Mouse (Mus musculus) thymus, adult 2 months (tissue): ENCODE data around the gene Fhad1. TPM values are rescaled to one million over a fixed set of nuclear protein-coding genes. Genes with fewer than 3 reads are reported as not detected.

Experiments
- DNase-seq: peaks from one replicate; pipeline ENCODE4 v3.0.0; 2021
- H3K27ac ChIP-seq: fragments of 200-500 bp; 2 replicates; pipeline ENCODE4 v1.5.1; 2012; ENCODE audit warnings: low read length, control low read depth; ENCODE audit not compliant: control insufficient read depth, insufficient read depth
- H3K27me3 ChIP-seq: fragments of 200-500 bp; 2 replicates; pipeline ENCODE4 v1.6.1; 2012; ENCODE audit warnings: mild to moderate bottlenecking, low read length, moderate library complexity, mixed read lengths; ENCODE audit not compliant: control insufficient read depth, insufficient read depth
- H3K36me3 ChIP-seq: fragments of 200-500 bp; 2 replicates; pipeline ENCODE4 v1.6.1; 2012; ENCODE audit warnings: mild to moderate bottlenecking, low read length, moderate library complexity; ENCODE audit not compliant: control insufficient read depth, insufficient read depth
- H3K4me1 ChIP-seq: fragments of 200-500 bp; replicated peaks from 2 replicates; pipeline ENCODE4 v1.6.1; 2012; ENCODE audit warnings: low read length; ENCODE audit not compliant: control insufficient read depth, insufficient read depth
- H3K4me3 ChIP-seq: fragments of 200-500 bp; 2 replicates; pipeline ENCODE4 v1.5.1; 2012; ENCODE audit warnings: mild to moderate bottlenecking, low read length, control low read depth, moderate library complexity; ENCODE audit not compliant: control insufficient read depth, insufficient read depth
- CTCF ChIP-seq: fragments of 200-500 bp; IDR thresholded peaks from 2 replicates; pipeline ENCODE4 v1.5.1; 2012; ENCODE audit warnings: mild to moderate bottlenecking, control low read depth, low read length, moderate library complexity, borderline replicate concordance; ENCODE audit not compliant: control insufficient read depth, poor library complexity, insufficient read depth; ENCODE audit errors: extremely low read depth
- POLR2A ChIP-seq: fragments of 200-500 bp; IDR thresholded peaks from 2 replicates; pipeline ENCODE4 v1.6.1; 2012; ENCODE audit warnings: mild to moderate bottlenecking, low read length, control low read depth, moderate library complexity; ENCODE audit not compliant: control insufficient read depth, poor library complexity, insufficient read depth; ENCODE audit errors: extremely low read depth
- WGBS: fragments of 180-500 bp; shearing (Covaris S2); methylation state at CpG from one replicate; pipeline ENCODE4 v1.1.7; 2018; 5-methylcytosine and 5-hydroxymethylcytosine counted together
- polyA plus RNA-seq: library from polyadenylated mRNA; depleted of rRNA; stranded (reverse); fragments of >200 nt; gene quantifications from 2 replicates; pipeline ENCODE4 v1.2.3, GENCODE M21; 2012

Gene Fhad1
- polyA plus RNA-seq, 1 experiment: 1.1 TPM

- Histone ChIP-seq H3K4me1 (no peaks in the 10 kb centered on the region), H3K27me3 (no peaks in the 10 kb centered on the region), H3K27ac (no peak overlapping the region), H3K4me3 (no peak overlapping the region), H3K36me3 (no peaks in the 10 kb centered on the region)
- no peak for DNase-seq
- WGBS: 96% methylated on average over 5 of the region's 5 CpGs
- TF ChIP-seq CTCF: no peak
- no peak for TF ChIP-seq POLR2A
These were observed 58.0 kb downstream of the Fhad1 start for GRCm38 (mm10) chr4:141956931-141957330.

- H3K27me3 ChIP-seq: no peaks in the 10 kb centered on the region
- H3K27ac ChIP-seq: no peak overlapping the region
- H3K4me3 ChIP-seq: no peak overlapping the region
- 90% methylated on average over 16 of the region's 16 CpGs for WGBS
- DNase-seq: no peak
- H3K4me1 ChIP-seq: no peaks in the 10 kb centered on the region
- TF ChIP-seq POLR2A (no peak), CTCF (no peak)
- H3K36me3 ChIP-seq: no peaks in the 10 kb centered on the region
These were observed 59.8 kb downstream of the Fhad1 start for GRCm38 (mm10) chr4:141954770-141955720.

- no peak overlapping the region for H3K27ac ChIP-seq
- H3K4me3 ChIP-seq: no peak overlapping the region
- no peaks in the 10 kb centered on the region for H3K27me3 ChIP-seq
- no peaks in the 10 kb centered on the region for H3K4me1 ChIP-seq
- no peak for DNase-seq
- 69% methylated on average over 6 of the region's 6 CpGs for WGBS
- no peaks in the 10 kb centered on the region for H3K36me3 ChIP-seq
- TF ChIP-seq POLR2A (no peak), CTCF (no peak)
These were observed 61.0 kb downstream of the Fhad1 start for GRCm38 (mm10) chr4:141953859-141954258.

GRCm38 (mm10) chr4:141953291-141953690 is 61.6 kb downstream of the Fhad1 start:
- WGBS: 85% methylated on average over 9 of the region's 9 CpGs
- Histone ChIP-seq H3K27ac (peak overlapping the region; percentile 17; the same call in 1 of the 2 replicates), H3K36me3 (no peaks in the 10 kb centered on the region), H3K4me3 (no peak overlapping the region), H3K27me3 (no peaks in the 10 kb centered on the region), H3K4me1 (no peaks in the 10 kb centered on the region)
- TF ChIP-seq POLR2A (no peak), CTCF (no peak)
- no peak for DNase-seq

- TF ChIP-seq CTCF: no peak
- no peak for TF ChIP-seq POLR2A
- Histone ChIP-seq H3K4me3 (no peak overlapping the region), H3K27me3 (no peaks in the 10 kb centered on the region), H3K36me3 (no peaks in the 10 kb centered on the region), H3K27ac (no peak overlapping the region), H3K4me1 (no peaks in the 10 kb centered on the region)
- DNase-seq: no peak
- 28% methylated on average over 5 of the region's 5 CpGs for WGBS
These were observed 62.1 kb downstream of the Fhad1 start for GRCm38 (mm10) chr4:141952824-141953223.

GRCm38 (mm10) chr4:141952114-141952513 is 62.8 kb downstream of the Fhad1 start:
- TF ChIP-seq POLR2A (no peak), CTCF (no peak)
- H3K27me3 ChIP-seq: no peaks in the 10 kb centered on the region
- peak overlapping the region; percentile 37; the same call in 1 of the 2 replicates for H3K27ac ChIP-seq
- no peak overlapping the region for H3K4me3 ChIP-seq
- no peaks in the 10 kb centered on the region for H3K36me3 ChIP-seq
- H3K4me1 ChIP-seq: no peaks in the 10 kb centered on the region
- no peak for DNase-seq
- WGBS: 2% methylated on average over 17 of the region's 17 CpGs
